Mouse (Mus musculus): Measurements from ENCODE around the gene Bcl2.

GRCm38 (mm10) chr1:106552856-106553255, 161.2 kb downstream of the Bcl2 start:
- TF ChIP-seq ZC3H11A (IDR thresholded peaks at IDR 0.05; ENCODE audit: borderline replicate concordance, low read depth, low read length) = no peak
- no peak for TF ChIP-seq MAFK (IDR thresholded peaks at IDR 0.05; ENCODE audit: insufficient read depth, low read depth, low read length)
